Comparison of ENCODE assay signal across 27 mouse cellular contexts in the genomic region with DNA sequence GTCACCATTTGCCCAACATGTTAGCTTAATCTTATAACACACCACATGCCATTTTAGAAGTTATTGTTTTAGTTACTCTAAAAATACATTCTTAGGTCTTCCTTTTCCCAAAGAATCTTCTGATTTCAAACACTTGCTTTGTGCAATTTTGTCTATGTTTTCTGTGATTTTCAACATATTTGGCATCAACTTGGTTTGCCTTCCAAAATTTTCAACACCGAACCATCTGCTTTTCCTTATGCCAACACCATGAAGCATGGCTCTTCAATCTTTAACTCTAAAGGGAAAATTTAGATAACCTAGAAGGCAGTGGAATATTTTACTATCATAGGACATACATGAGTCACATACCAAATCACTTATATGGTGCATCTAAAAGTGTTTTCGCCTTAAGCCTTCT. TPM values are rescaled to one million over a fixed set of nuclear protein-coding genes. Genes with fewer than 3 reads are reported as not detected.
A peak's percentile ranks its signal among the peaks of the same experiment; 100 is the strongest.
DNase-seq lines count a peak whose midpoint lies in the region; ATAC-seq lines count a peak whose summit lies in the region.
"Had no signal": no experiment of that assay in that cellular context is flagged by ENCODE, and none has a peak within 500 bp of the region (broad histone marks: within the 10 kb centered on the region; RNA-seq: fewer than 3 reads in every experiment).

No protein-coding gene starts in this region.

- H3K9me3 ChIP-seq in forebrain, embryonic 14.5 days (replicated peaks; ENCODE audit: control insufficient read depth, low read length) = no peaks in the 10 kb centered on the region
- no peaks in the 10 kb centered on the region for H3K9me3 ChIP-seq in forebrain, embryonic 13.5 days (replicated peaks)
- H3K9me3 ChIP-seq: embryonic facial prominence, embryonic 15.5 days; forebrain, embryonic 10.5 days; G1E; heart, embryonic 10.5 days; hindbrain, embryonic 12.5 days had no signal

- no peak overlapping the region for H3K4me3 ChIP-seq in forebrain, embryonic 14.5 days (ENCODE audit: low read depth, low read length)
- no peak overlapping the region for H3K4me3 ChIP-seq in forebrain, embryonic 13.5 days
- H3K4me3 ChIP-seq: embryonic facial prominence, embryonic 15.5 days; erythroblast, embryonic 14.5 days; forebrain, embryonic 10.5 days; heart, embryonic 10.5 days; hindbrain, embryonic 12.5 days had no signal

- WGBS in forebrain, embryonic 14.5 days = 89% methylated on average over 2 of the region's 2 CpGs
- 91% methylated on average over 2 of the region's 2 CpGs for WGBS in forebrain, embryonic 13.5 days

- H3K27ac ChIP-seq in forebrain, embryonic 14.5 days (ENCODE audit: low read depth, low read length) = no peak overlapping the region
- H3K27ac ChIP-seq in forebrain, embryonic 13.5 days = no peak overlapping the region
- H3K27ac ChIP-seq: embryonic facial prominence, embryonic 15.5 days; forebrain, embryonic 10.5 days; heart, embryonic 10.5 days; hindbrain, embryonic 12.5 days; hindbrain, postnatal 0 days had no signal

- H3K9ac ChIP-seq in forebrain, embryonic 14.5 days (ENCODE audit: low read length) = no peak overlapping the region
- no peak overlapping the region for H3K9ac ChIP-seq in forebrain, embryonic 13.5 days
- H3K9ac ChIP-seq: embryonic facial prominence, embryonic 15.5 days; hindbrain, embryonic 12.5 days had no signal

- no peak overlapping the region for H3K4me2 ChIP-seq in forebrain, embryonic 14.5 days (ENCODE audit: low read length)
- no peak overlapping the region for H3K4me2 ChIP-seq in forebrain, embryonic 13.5 days
- H3K4me2 ChIP-seq: embryonic facial prominence, embryonic 15.5 days; hindbrain, embryonic 12.5 days had no signal

- ATAC-seq in forebrain, embryonic 14.5 days = no peak
- ATAC-seq in forebrain, embryonic 13.5 days = no peak
- ATAC-seq: CD4-positive, CD25-positive, alpha-beta regulatory T cell, adult 4 months; hindbrain, postnatal 0 days had no signal

- peak; percentile 20 for DNase-seq in forebrain, embryonic 14.5 days (ENCODE audit: low spot score)
- peak; percentile 23 to 42 for DNase-seq in frontal cortex, adult 2 months (ENCODE audit: extremely low spot score in 1 of 2, low spot score in 1 of 2)
- no peak for DNase-seq in frontal cortex, postnatal 14 days (ENCODE audit: low spot score in 2 of 2)
- DNase-seq in left cerebral cortex, adult 11 months (ENCODE audit: low spot score) = peak; percentile 19
- no peak for DNase-seq in left cerebral cortex, postnatal 4 days
- DNase-seq in brain, embryonic 18.5 days (ENCODE audit: low read depth, low spot score) = peak; percentile 39
- no peak for DNase-seq in T-cell, adult 2 months (ENCODE audit: low spot score)
- DNase-seq: adrenal gland, postnatal 14 days; B cell, adult 2 months; cerebellum, adult 11 months; cerebellum, adult 8-10 months; cerebellum, postnatal 14 days; embryo, embryonic 11 days; gastrocnemius, postnatal 10 days; heart, adult 18-20 months; heart, postnatal 10 days; heart, postnatal 4 days had no signal

- H3K27me3 ChIP-seq in forebrain, embryonic 14.5 days (replicated peaks; ENCODE audit: control insufficient read depth, insufficient read depth, low read length) = no peaks in the 10 kb centered on the region
- H3K27me3 ChIP-seq in forebrain, embryonic 13.5 days = no peaks in the 10 kb centered on the region
- H3K27me3 ChIP-seq: embryonic facial prominence, embryonic 15.5 days; hindbrain, embryonic 12.5 days had no signal

- H3K4me1 ChIP-seq in forebrain, embryonic 14.5 days (ENCODE audit: control insufficient read depth, insufficient read depth, low read length) = no peaks in the 10 kb centered on the region
- 0 out of 2 replicates have a peak, but pooled peaks cover 1% of the 10 kb centered on the region for H3K4me1 ChIP-seq in forebrain, embryonic 13.5 days
- H3K4me1 ChIP-seq: embryonic facial prominence, embryonic 15.5 days; forebrain, embryonic 10.5 days; heart, embryonic 10.5 days; hindbrain, embryonic 12.5 days had no signal

- intact Hi-C loops in left cerebral cortex, postnatal 4 days (cut with DNase I) = no loop called here

- H3K36me3 ChIP-seq in forebrain, embryonic 14.5 days (ENCODE audit: control insufficient read depth, insufficient read depth, low read length) = no peaks in the 10 kb centered on the region
- H3K36me3 ChIP-seq in forebrain, embryonic 13.5 days (ENCODE audit: poor library complexity, severe bottlenecking) = no peaks in the 10 kb centered on the region
- H3K36me3 ChIP-seq: embryonic facial prominence, embryonic 15.5 days; forebrain, embryonic 10.5 days; G1E; heart, embryonic 10.5 days; hindbrain, embryonic 12.5 days had no signal

RNA-seq across cellular contexts. Expression of a gene that starts 59.3 kb away (rescaled TPM):
- polyA plus RNA-seq in forebrain, embryonic 14.5 days (2014; fragmentation: Nextera tagmentation; extraction: Ambion mirVana) = 14.8 and 18.4 TPM in 2 replicates
- 7.9 and 8.7 TPM in 2 replicates for polyA plus RNA-seq in forebrain, embryonic 13.5 days (2015; fragmentation: Nextera tagmentation; extraction: Ambion mirVana)
- polyA plus RNA-seq in frontal cortex, adult 2 months (2012; rRNA removed) = 23.3 and 31.9 TPM in 2 replicates
- total RNA-seq in left cerebral cortex, postnatal 4 days (2021) = 10 to 100 TPM; 39.3 to 45.3 TPM
- total RNA-seq: common myeloid progenitor, adult 5-6 weeks; heart, adult 18-20 months had no signal
- polyA plus RNA-seq: CD4-positive, CD25-positive, alpha-beta regulatory T cell, adult 4 months; erythroblast, embryonic 14.5 days; G1E had no signal

Comparison
In these comparisons a context has a peak if more than half of its experiments do, and no peak if none do; other contexts are left out.
1. DNase-seq: peak in forebrain, embryonic 14.5 days (single experiment), frontal cortex, adult 2 months (2 of 2), left cerebral cortex, adult 11 months (single experiment) and brain, embryonic 18.5 days (single experiment); none in frontal cortex, postnatal 14 days (0 of 2), left cerebral cortex, postnatal 4 days (single experiment) and T-cell, adult 2 months (single experiment).